ENCODE assay signal across 7 mouse cellular contexts in the genomic region with DNA sequence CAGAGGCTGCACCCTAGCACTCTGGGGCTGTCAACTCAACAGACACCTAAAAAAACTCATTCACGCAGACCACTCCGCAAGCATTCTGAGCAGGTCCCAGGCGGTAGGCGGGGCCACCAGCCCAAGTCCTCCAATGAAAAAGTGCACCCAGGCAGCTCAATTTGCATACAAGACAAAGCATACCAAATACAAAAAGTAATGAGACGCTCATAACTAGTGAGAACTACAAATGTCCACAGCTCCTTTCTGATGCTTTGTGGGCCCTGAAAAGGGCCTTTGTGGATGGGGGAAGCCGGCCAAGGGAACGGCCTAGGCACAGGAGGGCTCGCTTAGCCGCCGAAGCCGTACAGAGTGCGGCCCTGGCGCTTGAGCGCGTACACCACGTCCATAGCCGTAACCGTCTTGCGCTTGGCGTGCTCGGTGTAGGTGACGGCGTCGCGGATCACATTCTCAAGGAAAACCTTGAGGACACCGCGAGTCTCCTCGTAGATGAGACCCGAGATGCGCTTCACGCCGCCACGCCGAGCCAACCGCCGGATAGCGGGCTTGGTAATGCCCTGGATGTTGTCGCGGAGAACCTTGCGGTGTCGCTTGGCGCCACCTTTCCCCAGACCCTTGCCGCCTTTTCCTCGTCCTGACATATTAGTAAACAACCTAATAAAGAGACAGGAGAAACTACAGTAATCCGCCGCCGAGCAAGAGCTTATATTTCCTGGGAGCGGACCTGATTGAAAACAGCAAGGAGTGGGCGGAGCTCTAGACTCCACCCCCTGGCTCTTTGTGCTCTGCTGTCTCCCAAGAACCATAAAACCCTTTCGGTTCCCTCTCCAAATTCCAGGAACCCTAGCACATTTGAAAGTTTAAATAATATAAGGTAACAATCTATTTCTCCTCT. TPM values are rescaled to one million over a fixed set of nuclear protein-coding genes. Genes with fewer than 3 reads are reported as not detected.
DNase-seq lines count a peak whose midpoint lies in the region; ATAC-seq lines count a peak whose summit lies in the region.

TSS of gene Hist4h4 (minus strand) at position 677 of the 895 bp plus-strand sequence.

- no peaks in the 10 kb centered on the region for H3K27me3 ChIP-seq in embryonic facial prominence, embryonic 10.5 days (replicated peaks; ENCODE audit: low read depth, poor library complexity, severe bottlenecking)
- H3K27me3 ChIP-seq in limb, embryonic 11.5 days (ENCODE audit: control insufficient read depth, insufficient read depth, low read length): no peaks in the 10 kb centered on the region
- no peaks in the 10 kb centered on the region for H3K27me3 ChIP-seq in midbrain, embryonic 14.5 days (ENCODE audit: control insufficient read depth, insufficient read depth, low read length)

- under 1% methylated on average over 50 of the region's 50 CpGs for WGBS in embryonic facial prominence, embryonic 10.5 days
- WGBS in limb, embryonic 11.5 days: under 1% methylated on average over 50 of the region's 50 CpGs
- WGBS in midbrain, embryonic 14.5 days: under 1% methylated on average over 50 of the region's 50 CpGs

- peak within 1 kb of the TSS; percentile 69 for H3K4me2 ChIP-seq in limb, embryonic 11.5 days (ENCODE audit: low read depth, severe bottlenecking)
- H3K4me2 ChIP-seq in midbrain, embryonic 14.5 days (ENCODE audit: low read length): peak within 1 kb of the TSS; percentile 80

- H3K36me3 ChIP-seq in embryonic facial prominence, embryonic 10.5 days (replicated peaks): no peaks in the 10 kb centered on the region
- no peaks in the 10 kb centered on the region for H3K36me3 ChIP-seq in limb, embryonic 11.5 days (ENCODE audit: control insufficient read depth, insufficient read depth, low read length)
- no peaks in the 10 kb centered on the region for H3K36me3 ChIP-seq in midbrain, embryonic 14.5 days (ENCODE audit: control insufficient read depth, insufficient read depth, low read length)

- peak within 1 kb of the TSS; percentile 99 for H3K9ac ChIP-seq in limb, embryonic 11.5 days (ENCODE audit: low read length)
- H3K9ac ChIP-seq in midbrain, embryonic 14.5 days (replicated peaks; ENCODE audit: low read length): peak within 1 kb of the TSS; percentile 87

- ATAC-seq in granulocyte monocyte progenitor cell, adult 5-6 weeks (replicated peaks; ENCODE audit: poor library complexity, severe bottlenecking): peak; percentile 46
- peak; percentile 79 for ATAC-seq in limb, embryonic 11.5 days (ENCODE audit: insufficient number of reproducible peaks, low FRiP score, low TSS enrichment, low read depth)
- ATAC-seq in midbrain, embryonic 14.5 days (ENCODE audit: low FRiP score, low TSS enrichment): peak; percentile 69

- H3K9me3 ChIP-seq in embryonic facial prominence, embryonic 10.5 days: no peaks in the 10 kb centered on the region
- no peaks in the 10 kb centered on the region for H3K9me3 ChIP-seq in limb, embryonic 11.5 days (ENCODE audit: control insufficient read depth, low read length)
- H3K9me3 ChIP-seq in midbrain, embryonic 14.5 days (ENCODE audit: control insufficient read depth, low read length): no peaks in the 10 kb centered on the region

- peak; percentile 98 for DNase-seq in adrenal gland, postnatal 10 days
- DNase-seq in embryonic facial prominence, embryonic 10.5 days (ENCODE audit: low spot score): peak; percentile 91
- DNase-seq in kidney, adult 11 months: peak; percentile 93
- peak; percentile 97 for DNase-seq in limb, embryonic 11.5 days (ENCODE audit: low spot score)
- peak; percentile 96 for DNase-seq in midbrain, embryonic 14.5 days
- DNase-seq in spleen, adult 18-20 months: peak; percentile 90 to 98

- H3K4me1 ChIP-seq in embryonic facial prominence, embryonic 10.5 days: peaks cover 28% of the 10 kb centered on the region
- H3K4me1 ChIP-seq in limb, embryonic 11.5 days (ENCODE audit: control insufficient read depth, insufficient read depth, low read length): peaks cover 7% of the 10 kb centered on the region; the same call in 1 of the 2 replicates
- H3K4me1 ChIP-seq in midbrain, embryonic 14.5 days (ENCODE audit: control insufficient read depth, insufficient read depth, low read length): peaks cover 22% of the 10 kb centered on the region

- H3K27ac ChIP-seq in embryonic facial prominence, embryonic 10.5 days (replicated peaks): peak within 1 kb of the TSS; percentile 99
- H3K27ac ChIP-seq in limb, embryonic 11.5 days (replicated peaks; ENCODE audit: low read depth, low read length): peak within 1 kb of the TSS; percentile 100
- peak within 1 kb of the TSS; percentile 99 for H3K27ac ChIP-seq in midbrain, embryonic 14.5 days (replicated peaks; ENCODE audit: low read depth, low read length)

- peak within 1 kb of the TSS; percentile 74 for H3K4me3 ChIP-seq in embryonic facial prominence, embryonic 10.5 days
- peak within 1 kb of the TSS; percentile 64 for H3K4me3 ChIP-seq in limb, embryonic 11.5 days (ENCODE audit: low read depth, low read length)
- H3K4me3 ChIP-seq in midbrain, embryonic 14.5 days (replicated peaks; ENCODE audit: low read depth, low read length): peak within 1 kb of the TSS; percentile 60

RNA-seq across cellular contexts. Expression of gene Hist4h4, which starts in this region (rescaled TPM):
- total RNA-seq in adrenal gland, postnatal 10 days (2021): 10 to 100 TPM; 28.3 to 29.2 TPM
- polyA plus RNA-seq in embryonic facial prominence, embryonic 10.5 days (2016; fragmentation: Nextera tagmentation; extraction: Ambion mirVana): 0.47 and 0.64 TPM in 2 replicates
- total RNA-seq in granulocyte monocyte progenitor cell, adult 5-6 weeks (2014; fragmentation: Nextera tagmentation): 7.0 and 20.7 TPM in 2 replicates
- 46.7 and 58.9 TPM in 2 replicates for total RNA-seq in granulocyte monocyte progenitor cell, adult 5-6 weeks (2017)
- 0.92 and 0.96 TPM in 2 replicates for polyA plus RNA-seq in limb, embryonic 11.5 days (2014; fragmentation: Nextera tagmentation; extraction: Ambion mirVana)
- 1.2 TPM in 2 replicates for polyA plus RNA-seq in midbrain, embryonic 14.5 days (2014; fragmentation: Nextera tagmentation; extraction: Ambion mirVana)

Comparison
In these comparisons a context has a peak if more than half of its experiments do, and no peak if none do; other contexts are left out.
1. Peak in every context shown above with its lines: DNase-seq, ATAC-seq, H3K4me3 ChIP-seq and H3K27ac ChIP-seq.
2. Peak in DNase-seq, H3K4me3 ChIP-seq and H3K27ac ChIP-seq in embryonic facial prominence, embryonic 10.5 days; RNA of the gene not detected or under 1 TPM.
3. Peak in DNase-seq, ATAC-seq, H3K4me3 ChIP-seq, H3K27ac ChIP-seq, H3K9ac ChIP-seq and H3K4me2 ChIP-seq in limb, embryonic 11.5 days; RNA of the gene not detected or under 1 TPM.